Mouse (Mus musculus): ENCODE data around the gene Nup93. TPM values are rescaled to one million over a fixed set of nuclear protein-coding genes. Genes with fewer than 3 reads are reported as not detected.

Gene Nup93
- polyA plus RNA-seq, 1 experiment, result 5.4 TPM

DNA sequence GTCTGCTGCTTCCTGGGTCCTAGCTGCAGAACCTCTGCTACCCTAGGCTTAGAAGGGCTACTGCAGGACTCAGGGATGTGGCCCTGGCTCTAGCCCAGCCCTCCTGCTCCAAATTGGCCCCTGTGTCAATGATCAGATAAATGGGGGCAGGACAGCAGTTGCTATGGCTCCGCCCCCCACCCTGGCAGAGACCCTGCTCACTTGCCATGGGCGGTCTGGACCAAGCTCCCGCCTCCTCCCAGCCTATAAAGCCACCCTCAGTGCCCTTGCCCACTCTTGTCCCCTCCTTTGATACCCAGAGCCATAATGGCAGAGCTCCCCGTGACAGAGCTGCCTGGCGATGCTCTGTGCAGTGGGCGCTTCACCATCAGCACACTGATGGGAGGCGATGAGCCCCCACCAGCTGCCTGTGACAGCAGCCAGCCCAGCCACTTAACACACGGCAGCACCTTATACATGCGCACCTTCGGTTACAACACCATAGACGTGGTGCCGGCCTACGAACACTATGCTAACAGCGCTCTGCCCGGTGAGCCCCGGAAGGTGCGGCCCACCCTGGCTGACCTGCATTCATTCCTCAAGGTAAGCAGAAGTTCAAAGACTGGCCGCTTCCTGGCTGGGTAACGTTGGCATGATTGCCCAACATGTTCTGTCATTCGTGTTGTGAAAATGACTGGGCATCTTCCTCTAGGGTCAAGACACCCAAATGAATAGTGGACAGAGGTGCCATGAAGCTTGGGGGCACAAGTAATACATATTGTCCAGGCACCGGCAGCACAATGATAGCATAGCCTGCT, 114.8 kb downstream of the Nup93 start, which contains the start of gene Slc12a3:
Gene Slc12a3, plus strand, starts transcription at position 270 of the 797 bp plus-strand sequence.
- H3K27ac ChIP-seq (ENCODE audit: insufficient read depth, low read depth, low read length), result no peak within 1 kb of the TSS
- H3K4me3 ChIP-seq (ENCODE audit: low read depth, low read length), result no peak within 1 kb of the TSS
- no peaks in the 10 kb centered on the region for H3K36me3 ChIP-seq (ENCODE audit: control insufficient read depth, insufficient read depth, low read length)
- 77% methylated on average over 21 of the region's 21 CpGs for WGBS
- TF ChIP-seq POLR2A (IDR thresholded peaks at IDR 0.05; ENCODE audit: low read depth, low read length), result no peak
- no peak for TF ChIP-seq CTCF (IDR thresholded peaks at IDR 0.05; ENCODE audit: extremely low read depth, insufficient read length, insufficient replicate concordance, low read depth, low read length)
- H3K27me3 ChIP-seq (ENCODE audit: control insufficient read depth, insufficient read depth, low read length), result no peaks in the 10 kb centered on the region
- H3K4me1 ChIP-seq (ENCODE audit: control insufficient read depth, insufficient read depth, insufficient read length, low read length), result no peaks in the 10 kb centered on the region

DNA sequence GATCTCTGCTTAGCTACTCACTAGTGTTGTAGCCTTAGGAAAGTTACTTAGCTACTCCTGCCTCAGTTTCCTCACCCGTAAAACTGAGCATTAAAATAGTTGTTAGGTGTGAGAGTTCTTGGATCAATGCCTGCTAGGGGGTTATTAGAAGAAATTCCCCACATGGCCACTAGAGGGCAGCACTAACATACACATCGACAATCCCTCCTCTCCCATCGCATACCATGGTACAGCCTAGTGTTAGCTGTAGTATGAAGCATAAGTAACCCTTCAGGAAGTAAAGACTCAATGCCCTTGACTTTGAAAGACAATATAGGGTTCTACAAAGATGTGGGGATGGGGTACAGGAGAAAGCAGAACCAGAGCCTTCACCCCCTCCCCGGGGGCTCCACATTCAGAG, 116.4 kb downstream of the Nup93 start:
- TF ChIP-seq CTCF (IDR thresholded peaks at IDR 0.05; ENCODE audit: extremely low read depth, insufficient read length, insufficient replicate concordance, low read depth, low read length), result no peak; the same call in 1 of the 2 replicates
- no peak for TF ChIP-seq POLR2A (IDR thresholded peaks at IDR 0.05; ENCODE audit: low read depth, low read length)
- H3K27me3 ChIP-seq (ENCODE audit: control insufficient read depth, insufficient read depth, low read length), result no peaks in the 10 kb centered on the region
- 21% methylated on average over 4 of the region's 4 CpGs for WGBS

DNA sequence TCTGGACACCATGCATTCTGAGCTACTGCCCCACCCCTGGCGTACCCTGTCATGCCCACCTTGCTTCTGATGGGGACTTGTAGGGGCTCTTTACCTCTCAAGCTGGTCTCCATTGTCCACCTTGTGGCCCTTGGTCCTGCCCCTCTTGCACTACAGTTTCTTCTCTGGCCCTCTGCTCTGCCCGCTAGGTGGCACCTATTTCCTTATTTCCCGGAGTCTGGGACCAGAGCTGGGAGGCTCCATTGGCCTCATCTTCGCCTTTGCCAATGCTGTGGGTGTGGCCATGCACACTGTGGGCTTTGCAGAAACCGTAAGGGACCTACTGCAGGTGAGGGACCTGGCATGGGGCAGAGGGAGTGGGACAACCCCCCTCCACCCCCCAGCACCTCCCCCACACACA, 119.0 kb downstream of the Nup93 start:
- WGBS, result 22% methylated on average over 5 of the region's 5 CpGs
- no peaks in the 10 kb centered on the region for H3K4me1 ChIP-seq (ENCODE audit: control insufficient read depth, insufficient read depth, insufficient read length, low read length)
- TF ChIP-seq CTCF (IDR thresholded peaks at IDR 0.05; ENCODE audit: extremely low read depth, insufficient read length, insufficient replicate concordance, low read depth, low read length) (peak; percentile 68; the same call in 1 of the 2 replicates), POLR2A (IDR thresholded peaks at IDR 0.05; ENCODE audit: low read depth, low read length) (no peak)
- H3K36me3 ChIP-seq (ENCODE audit: control insufficient read depth, insufficient read depth, low read length), result no peaks in the 10 kb centered on the region
- no peaks in the 10 kb centered on the region for H3K27me3 ChIP-seq (ENCODE audit: control insufficient read depth, insufficient read depth, low read length)
- no peak overlapping the region for H3K27ac ChIP-seq (ENCODE audit: insufficient read depth, low read depth, low read length)
- H3K4me3 ChIP-seq (ENCODE audit: low read depth, low read length), result no peak overlapping the region

More for the DNA sequence above, 116.4 kb downstream of the Nup93 start:
- Histone ChIP-seq H3K4me3 (ENCODE audit: low read depth, low read length) (no peak overlapping the region), H3K36me3 (ENCODE audit: control insufficient read depth, insufficient read depth, low read length) (no peaks in the 10 kb centered on the region), H3K27ac (ENCODE audit: insufficient read depth, low read depth, low read length) (no peak overlapping the region), H3K4me1 (ENCODE audit: control insufficient read depth, insufficient read depth, insufficient read length, low read length) (no peaks in the 10 kb centered on the region)

DNA sequence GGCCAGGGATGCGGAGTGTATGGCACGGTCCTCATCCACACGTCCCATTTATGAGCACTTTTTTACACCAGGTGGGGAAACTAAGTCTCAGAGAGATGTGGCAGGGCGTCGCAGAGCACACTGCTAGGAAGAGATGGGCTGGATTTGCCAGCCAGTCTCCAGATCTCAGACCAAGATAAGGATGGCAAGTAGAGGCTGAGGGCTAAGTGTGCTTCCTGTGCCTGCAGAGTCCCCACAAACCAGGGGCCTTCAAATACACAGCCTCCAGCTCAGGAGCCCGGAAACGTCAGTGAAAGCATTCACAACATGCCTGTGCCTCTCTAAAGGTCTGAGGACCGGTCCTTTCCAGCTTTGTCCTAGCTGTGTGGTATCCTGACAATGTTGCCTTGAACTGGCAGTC, 123.2 kb downstream of the Nup93 start:
- WGBS, result 83% methylated on average over 8 of the region's 8 CpGs
- Histone ChIP-seq H3K4me1 (ENCODE audit: control insufficient read depth, insufficient read depth, insufficient read length, low read length) (peaks cover 13% of the 10 kb centered on the region), H3K36me3 (ENCODE audit: control insufficient read depth, insufficient read depth, low read length) (no peaks in the 10 kb centered on the region), H3K27me3 (ENCODE audit: control insufficient read depth, insufficient read depth, low read length) (no peaks in the 10 kb centered on the region), H3K4me3 (ENCODE audit: low read depth, low read length) (no peak overlapping the region), H3K27ac (ENCODE audit: insufficient read depth, low read depth, low read length) (no peak overlapping the region)
- no peak for TF ChIP-seq POLR2A (IDR thresholded peaks at IDR 0.05; ENCODE audit: low read depth, low read length)
- TF ChIP-seq CTCF (IDR thresholded peaks at IDR 0.05; ENCODE audit: extremely low read depth, insufficient read length, insufficient replicate concordance, low read depth, low read length), result no peak

DNA sequence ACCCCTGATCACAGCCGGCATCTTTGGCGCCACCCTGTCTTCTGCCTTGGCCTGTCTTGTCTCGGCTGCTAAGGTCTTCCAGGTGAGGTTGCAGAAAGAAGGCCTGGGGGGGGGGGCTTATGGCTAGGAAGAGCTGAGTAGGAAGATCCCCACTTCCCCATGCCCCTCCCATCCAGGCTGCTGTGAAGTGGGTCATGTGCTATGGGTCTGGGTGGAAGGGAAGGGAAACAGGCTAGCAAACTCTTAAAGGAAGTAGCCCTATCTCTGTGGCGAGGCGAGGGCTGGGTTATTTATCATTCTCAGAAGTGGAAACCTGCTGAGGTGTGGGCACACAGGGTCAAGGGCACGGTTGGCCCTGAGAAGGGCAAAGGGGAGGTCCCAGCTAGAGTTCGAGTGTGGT, 126.4 kb downstream of the Nup93 start:
- Histone ChIP-seq H3K36me3 (ENCODE audit: control insufficient read depth, insufficient read depth, low read length) (no peaks in the 10 kb centered on the region), H3K27ac (ENCODE audit: insufficient read depth, low read depth, low read length) (no peak overlapping the region; the same call in 1 of the 2 replicates), H3K4me1 (ENCODE audit: control insufficient read depth, insufficient read depth, insufficient read length, low read length) (peaks cover 13% of the 10 kb centered on the region), H3K27me3 (ENCODE audit: control insufficient read depth, insufficient read depth, low read length) (no peaks in the 10 kb centered on the region), H3K4me3 (ENCODE audit: low read depth, low read length) (no peak overlapping the region)
- WGBS, result 56% methylated on average over 7 of the region's 7 CpGs
- TF ChIP-seq POLR2A (IDR thresholded peaks at IDR 0.05; ENCODE audit: low read depth, low read length) (no peak; the same call in 1 of the 2 replicates), CTCF (IDR thresholded peaks at IDR 0.05; ENCODE audit: extremely low read depth, insufficient read length, insufficient replicate concordance, low read depth, low read length) (no peak)

DNA sequence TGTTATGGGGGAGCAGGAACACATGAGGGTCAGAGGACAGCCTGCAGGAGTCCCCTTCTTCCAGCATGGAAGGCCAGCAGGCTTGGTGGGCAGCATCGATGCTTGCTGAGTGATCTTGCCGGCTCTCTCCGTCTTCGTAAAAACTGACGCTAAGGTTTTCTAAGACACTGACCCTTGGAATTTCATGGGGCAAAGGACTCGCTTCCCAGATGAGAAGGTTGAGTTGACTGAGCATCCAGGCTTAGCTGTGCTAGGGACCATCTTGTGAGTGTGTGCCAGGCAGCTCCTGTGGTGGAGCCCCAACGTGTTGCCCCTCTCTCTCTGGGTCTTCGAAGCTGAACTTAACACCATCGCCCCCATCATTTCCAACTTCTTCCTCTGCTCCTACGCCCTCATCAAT, 128.3 kb downstream of the Nup93 start:
- H3K4me3 ChIP-seq (ENCODE audit: low read depth, low read length), result no peak overlapping the region
- H3K27ac ChIP-seq (ENCODE audit: insufficient read depth, low read depth, low read length), result no peak overlapping the region
- TF ChIP-seq CTCF (IDR thresholded peaks at IDR 0.05; ENCODE audit: extremely low read depth, insufficient read length, insufficient replicate concordance, low read depth, low read length) (no peak), POLR2A (IDR thresholded peaks at IDR 0.05; ENCODE audit: low read depth, low read length) (no peak)
- WGBS, result 88% methylated on average over 10 of the region's 10 CpGs
- H3K27me3 ChIP-seq (ENCODE audit: control insufficient read depth, insufficient read depth, low read length), result no peaks in the 10 kb centered on the region
- peaks cover 16% of the 10 kb centered on the region for H3K4me1 ChIP-seq (ENCODE audit: control insufficient read depth, insufficient read depth, insufficient read length, low read length)
- H3K36me3 ChIP-seq (ENCODE audit: control insufficient read depth, insufficient read depth, low read length), result no peaks in the 10 kb centered on the region

DNA sequence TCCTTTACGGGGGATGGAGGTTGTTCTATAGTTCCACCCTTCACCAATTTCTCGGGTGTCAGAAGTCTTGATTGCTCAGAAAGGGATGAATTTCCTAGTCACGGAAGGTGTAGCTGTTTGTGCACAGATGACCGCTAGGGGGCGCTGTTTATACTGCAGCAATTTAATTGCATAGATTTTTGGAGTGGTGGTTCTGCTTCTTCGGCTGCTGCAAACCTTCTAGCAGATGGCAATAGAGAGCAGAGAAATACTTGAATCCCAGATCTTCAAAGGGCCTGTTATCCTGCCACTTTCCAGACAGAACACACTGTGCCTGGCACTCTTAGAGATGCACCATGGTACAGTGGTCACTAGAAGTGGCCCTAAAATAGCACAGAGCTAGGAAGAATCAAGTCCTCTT, 128.9 kb downstream of the Nup93 start:
- TF ChIP-seq CTCF (IDR thresholded peaks at IDR 0.05; ENCODE audit: extremely low read depth, insufficient read length, insufficient replicate concordance, low read depth, low read length), result peak; percentile 28; the same call in 1 of the 2 replicates
- no peak for TF ChIP-seq POLR2A (IDR thresholded peaks at IDR 0.05; ENCODE audit: low read depth, low read length)
- WGBS, result 7% methylated on average over 6 of the region's 6 CpGs
- no peaks in the 10 kb centered on the region for H3K36me3 ChIP-seq (ENCODE audit: control insufficient read depth, insufficient read depth, low read length)
- no peak overlapping the region for H3K27ac ChIP-seq (ENCODE audit: insufficient read depth, low read depth, low read length)
- H3K4me1 ChIP-seq (ENCODE audit: control insufficient read depth, insufficient read depth, insufficient read length, low read length), result peaks cover 16% of the 10 kb centered on the region
- no peak overlapping the region for H3K4me3 ChIP-seq (ENCODE audit: low read depth, low read length)
- no peaks in the 10 kb centered on the region for H3K27me3 ChIP-seq (ENCODE audit: control insufficient read depth, insufficient read depth, low read length)

All from small intestine, adult 2 months (tissue).